ENCODE assay signal across 8 mouse cellular contexts in genomic region chr17:5872506-5872905, GRCm38 (mm10). TPM values are rescaled to one million over a fixed set of nuclear protein-coding genes. Genes with fewer than 3 reads are reported as not detected.
DNase-seq lines count a peak whose midpoint lies in the region; ATAC-seq lines count a peak whose summit lies in the region.

No protein-coding gene starts in this region.

- DNase-seq in spleen, postnatal 4 days (ENCODE audit: low spot score in 2 of 2), result peak; percentile 39 to 64
- no peak for DNase-seq in spleen, postnatal 14 days (ENCODE audit: low spot score in 2 of 2)
- peak; percentile 70 for DNase-seq in cerebellum, adult 9-11 months
- DNase-seq in kidney, postnatal 14 days, result peak; percentile 87
- no peak for DNase-seq in layer of hippocampus, adult 11-12 months (ENCODE audit: low spot score)

- H3K4me3 ChIP-seq in heart, embryonic 13.5 days, result peak overlapping the region; percentile 20; the same call in 1 of the 2 replicates
- H3K4me3 ChIP-seq in midbrain, embryonic 15.5 days, result no peak overlapping the region

- 0 out of 2 replicates have a peak overlapping the region, but pooled peaks have one; percentile 10 for H3K9ac ChIP-seq in heart, embryonic 13.5 days
- no peak overlapping the region for H3K9ac ChIP-seq in midbrain, embryonic 15.5 days

- 17% methylated on average over 12 of the region's 12 CpGs for WGBS in heart, embryonic 13.5 days
- WGBS in midbrain, embryonic 15.5 days, result 48% methylated on average over 12 of the region's 12 CpGs

- ATAC-seq in heart, embryonic 13.5 days (ENCODE audit: extremely low read depth, insufficient number of reproducible peaks, low FRiP score, low TSS enrichment), result peak; percentile 85; the same call in 1 of the 2 replicates
- 0 out of 2 replicates have a peak, but pooled peaks have one; percentile 39 for ATAC-seq in midbrain, embryonic 15.5 days (replicated peaks)
- no peak for ATAC-seq in megakaryocyte progenitor cell, adult 5-6 weeks (replicated peaks; ENCODE audit: poor library complexity)

- peak overlapping the region; percentile 58 for H3K4me2 ChIP-seq in heart, embryonic 13.5 days
- no peak overlapping the region for H3K4me2 ChIP-seq in midbrain, embryonic 15.5 days

- H3K27ac ChIP-seq in heart, embryonic 13.5 days (replicated peaks), result peak overlapping the region; percentile 78
- no peak overlapping the region for H3K27ac ChIP-seq in midbrain, embryonic 15.5 days

- no peaks in the 10 kb centered on the region for H3K27me3 ChIP-seq in heart, embryonic 13.5 days (replicated peaks)
- no peaks in the 10 kb centered on the region for H3K27me3 ChIP-seq in midbrain, embryonic 15.5 days (replicated peaks)

- no peaks in the 10 kb centered on the region for H3K9me3 ChIP-seq in heart, embryonic 13.5 days
- H3K9me3 ChIP-seq in midbrain, embryonic 15.5 days, result no peaks in the 10 kb centered on the region

- H3K4me1 ChIP-seq in heart, embryonic 13.5 days, result peaks cover 58% of the 10 kb centered on the region
- H3K4me1 ChIP-seq in midbrain, embryonic 15.5 days, result no peaks in the 10 kb centered on the region

- no peaks in the 10 kb centered on the region for H3K36me3 ChIP-seq in heart, embryonic 13.5 days
- no peaks in the 10 kb centered on the region for H3K36me3 ChIP-seq in midbrain, embryonic 15.5 days (replicated peaks)

RNA-seq across cellular contexts. Expression of gene Snx9, which starts 31.4 kb away (rescaled TPM):
- 20.0 and 20.5 TPM in 2 replicates for polyA plus RNA-seq in heart, embryonic 13.5 days (2015; fragmentation: Nextera tagmentation; extraction: Ambion mirVana)
- 6.9 and 7.9 TPM in 2 replicates for polyA plus RNA-seq in midbrain, embryonic 15.5 days (2015; fragmentation: Nextera tagmentation; extraction: Ambion mirVana)
- total RNA-seq in megakaryocyte progenitor cell, adult 5-6 weeks (2015), result 50.4 and 52.7 TPM in 2 replicates
- 31.3 and 35.4 TPM in 2 replicates for total RNA-seq in megakaryocyte progenitor cell, adult 5-6 weeks (2017)

Comparison
In these comparisons a context has a peak if more than half of its experiments do, and no peak if none do; other contexts are left out.
1. DNase-seq: peak in spleen, postnatal 4 days (2 of 2), cerebellum, adult 9-11 months (single experiment) and kidney, postnatal 14 days (single experiment); none in spleen, postnatal 14 days (0 of 2) and layer of hippocampus, adult 11-12 months (single experiment).